Mouse (Mus musculus): ENCODE measurements around the gene Dusp1. TPM values are rescaled to one million over a fixed set of nuclear protein-coding genes. Genes with fewer than 3 reads are reported as not detected.

The Dusp1 gene
- polyA plus RNA-seq, 1 experiment: 11.6 TPM

- TF ChIP-seq MAX (IDR thresholded peaks at IDR 0.05; ENCODE audit: low read depth) (no peak), TCF3 (IDR thresholded peaks at IDR 0.05; ENCODE audit: insufficient read length, low read depth) (no peak), CEBPB (IDR thresholded peaks at IDR 0.05; ENCODE audit: insufficient read depth, poor library complexity, severe bottlenecking) (no peak), MYOG (IDR thresholded peaks at IDR 0.05; ENCODE audit: control insufficient read depth in 1 of 3, insufficient read depth in 1 of 3, insufficient read length in 2 of 3, low read depth in 2 of 3) (no peak), REST (IDR thresholded peaks at IDR 0.05; ENCODE audit: insufficient read depth, insufficient read length) (no peak), SRF (IDR thresholded peaks at IDR 0.05; ENCODE audit: control insufficient read depth, insufficient read length, low read depth) (no peak), E2F4 (IDR thresholded peaks at IDR 0.05; ENCODE audit: insufficient read depth) (no peak), POLR2AphosphoS2 (IDR thresholded peaks at IDR 0.05; ENCODE audit: insufficient read length, low read depth) (no peak), POLR2A (IDR thresholded peaks at IDR 0.05; ENCODE audit: insufficient read length, low read depth) (no peak), TCF12 (IDR thresholded peaks at IDR 0.05; ENCODE audit: insufficient read depth, poor library complexity, severe bottlenecking) (no peak), MYOD1 (IDR thresholded peaks at IDR 0.05; ENCODE audit: control insufficient read depth in 1 of 3, insufficient read length in 2 of 3, low read depth in 2 of 3) (no peak), USF1 (IDR thresholded peaks at IDR 0.05; ENCODE audit: low read depth) (no peak)
- H3K79me2 ChIP-seq (ENCODE audit: control insufficient read depth, insufficient read depth): no peaks in the 10 kb centered on the region
- H3ac ChIP-seq (ENCODE audit: control insufficient read depth, insufficient read length): no peak overlapping the region
- no peak overlapping the region for H3K4me3 ChIP-seq
- H3K36me3 ChIP-seq (ENCODE audit: control insufficient read depth, insufficient read depth): no peaks in the 10 kb centered on the region
- H3K27me3 ChIP-seq (ENCODE audit: control insufficient read depth, insufficient read depth, insufficient read length): no peaks in the 10 kb centered on the region
- no peak overlapping the region for H3K4me2 ChIP-seq (ENCODE audit: low read depth)
Measured at GRCm38 (mm10) chr17:26464481-26464880, 97.4 kb downstream of the Dusp1 start.

GRCm38 (mm10) chr17:26463984-26464383, 97.9 kb downstream of the Dusp1 start:
- TF ChIP-seq MAX (IDR thresholded peaks at IDR 0.05; ENCODE audit: low read depth): no peak
- no peak for TF ChIP-seq TCF12 (IDR thresholded peaks at IDR 0.05; ENCODE audit: insufficient read depth, poor library complexity, severe bottlenecking)
- TF ChIP-seq E2F4 (IDR thresholded peaks at IDR 0.05; ENCODE audit: insufficient read depth): no peak
- TF ChIP-seq POLR2A (IDR thresholded peaks at IDR 0.05; ENCODE audit: insufficient read length, low read depth): no peak
- TF ChIP-seq SRF (IDR thresholded peaks at IDR 0.05; ENCODE audit: control insufficient read depth, insufficient read length, low read depth): no peak
- no peaks in the 10 kb centered on the region for H3K27me3 ChIP-seq (ENCODE audit: control insufficient read depth, insufficient read depth, insufficient read length)
- no peaks in the 10 kb centered on the region for H3K79me2 ChIP-seq (ENCODE audit: control insufficient read depth, insufficient read depth)
- H3K4me3 ChIP-seq: no peak overlapping the region
- no peak overlapping the region for H3ac ChIP-seq (ENCODE audit: control insufficient read depth, insufficient read length)
- H3K4me2 ChIP-seq (ENCODE audit: low read depth): no peak overlapping the region
- no peaks in the 10 kb centered on the region for H3K36me3 ChIP-seq (ENCODE audit: control insufficient read depth, insufficient read depth)

GRCm38 (mm10) chr17:26463432-26463831, 98.5 kb downstream of the Dusp1 start:
- no peak overlapping the region for H3K4me2 ChIP-seq (ENCODE audit: low read depth)
- H3K79me2 ChIP-seq (ENCODE audit: control insufficient read depth, insufficient read depth): no peaks in the 10 kb centered on the region
- no peak overlapping the region for H3ac ChIP-seq (ENCODE audit: control insufficient read depth, insufficient read length)
- TF ChIP-seq MYOD1 (IDR thresholded peaks at IDR 0.05; ENCODE audit: control insufficient read depth in 1 of 3, insufficient read length in 2 of 3, low read depth in 2 of 3) (no peak), SRF (IDR thresholded peaks at IDR 0.05; ENCODE audit: control insufficient read depth, insufficient read length, low read depth) (no peak), MAX (IDR thresholded peaks at IDR 0.05; ENCODE audit: low read depth) (no peak), TCF3 (IDR thresholded peaks at IDR 0.05; ENCODE audit: insufficient read length, low read depth) (no peak)
- no peak overlapping the region for H3K4me3 ChIP-seq
- H3K36me3 ChIP-seq (ENCODE audit: control insufficient read depth, insufficient read depth): no peaks in the 10 kb centered on the region
- H3K27me3 ChIP-seq (ENCODE audit: control insufficient read depth, insufficient read depth, insufficient read length): no peaks in the 10 kb centered on the region

DNA sequence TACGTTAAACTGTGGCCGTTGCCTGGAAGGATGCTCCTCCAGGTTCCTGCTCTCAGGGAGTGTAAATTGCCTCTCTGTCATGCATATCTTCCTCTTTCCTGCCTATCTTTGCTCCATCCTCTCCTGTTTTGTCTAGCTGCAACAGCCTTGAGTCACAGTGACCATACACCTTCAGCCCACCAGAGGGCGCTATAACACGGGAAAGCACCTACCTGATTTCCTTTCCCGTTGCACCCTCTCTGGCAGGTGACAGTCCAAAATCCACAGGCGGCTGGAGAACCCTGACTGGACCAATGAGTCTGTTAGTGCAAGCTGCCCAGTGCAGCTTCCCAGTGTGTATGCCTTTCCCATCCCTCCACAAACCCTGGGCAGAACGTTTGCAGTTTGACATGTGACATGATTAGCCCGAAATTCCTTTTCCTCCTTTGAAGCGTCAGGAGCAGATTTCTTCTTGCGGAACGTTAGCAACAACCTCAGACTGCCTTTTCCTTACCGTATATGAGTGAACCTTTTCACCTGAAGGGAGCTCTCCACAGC, 99.2 kb downstream of the Dusp1 start:
- no peak overlapping the region for H3K4me3 ChIP-seq
- no peaks in the 10 kb centered on the region for H3K27me3 ChIP-seq (ENCODE audit: control insufficient read depth, insufficient read depth, insufficient read length)
- H3K79me2 ChIP-seq (ENCODE audit: control insufficient read depth, insufficient read depth): no peaks in the 10 kb centered on the region
- no peak for TF ChIP-seq MYOG (IDR thresholded peaks at IDR 0.05; ENCODE audit: control insufficient read depth in 1 of 3, insufficient read depth in 1 of 3, insufficient read length in 2 of 3, low read depth in 2 of 3)
- no peak for TF ChIP-seq MAX (IDR thresholded peaks at IDR 0.05; ENCODE audit: low read depth)
- no peak for TF ChIP-seq REST (IDR thresholded peaks at IDR 0.05; ENCODE audit: insufficient read depth, insufficient read length)
- no peak for TF ChIP-seq E2F4 (IDR thresholded peaks at IDR 0.05; ENCODE audit: insufficient read depth)
- TF ChIP-seq POLR2A (IDR thresholded peaks at IDR 0.05; ENCODE audit: insufficient read length, low read depth): no peak
- TF ChIP-seq CEBPB (IDR thresholded peaks at IDR 0.05; ENCODE audit: insufficient read depth, poor library complexity, severe bottlenecking): no peak
- TF ChIP-seq POLR2AphosphoS2 (IDR thresholded peaks at IDR 0.05; ENCODE audit: insufficient read length, low read depth): no peak
- TF ChIP-seq TCF3 (IDR thresholded peaks at IDR 0.05; ENCODE audit: insufficient read length, low read depth): no peak
- H3ac ChIP-seq (ENCODE audit: control insufficient read depth, insufficient read length): no peak overlapping the region
- H3K4me2 ChIP-seq (ENCODE audit: low read depth): no peak overlapping the region
- H3K36me3 ChIP-seq (ENCODE audit: control insufficient read depth, insufficient read depth): no peaks in the 10 kb centered on the region

GRCm38 (mm10) chr17:26458049-26458448, 103.9 kb downstream of the Dusp1 start:
- Histone ChIP-seq H3K4me2 (ENCODE audit: low read depth) (no peak overlapping the region), H3ac (ENCODE audit: control insufficient read depth, insufficient read length) (no peak overlapping the region), H3K4me3 (no peak overlapping the region), H3K36me3 (ENCODE audit: control insufficient read depth, insufficient read depth) (no peaks in the 10 kb centered on the region), H3K79me2 (ENCODE audit: control insufficient read depth, insufficient read depth) (no peaks in the 10 kb centered on the region), H3K27me3 (ENCODE audit: control insufficient read depth, insufficient read depth, insufficient read length) (peaks cover 30% of the 10 kb centered on the region)
- TF ChIP-seq USF1 (IDR thresholded peaks at IDR 0.05; ENCODE audit: low read depth) (no peak), POLR2AphosphoS2 (IDR thresholded peaks at IDR 0.05; ENCODE audit: insufficient read length, low read depth) (no peak), REST (IDR thresholded peaks at IDR 0.05; ENCODE audit: insufficient read depth, insufficient read length) (no peak), CEBPB (IDR thresholded peaks at IDR 0.05; ENCODE audit: insufficient read depth, poor library complexity, severe bottlenecking) (no peak), TCF12 (IDR thresholded peaks at IDR 0.05; ENCODE audit: insufficient read depth, poor library complexity, severe bottlenecking) (no peak), TCF3 (IDR thresholded peaks at IDR 0.05; ENCODE audit: insufficient read length, low read depth) (no peak), E2F4 (IDR thresholded peaks at IDR 0.05; ENCODE audit: insufficient read depth) (no peak), POLR2A (IDR thresholded peaks at IDR 0.05; ENCODE audit: insufficient read length, low read depth) (no peak), MAX (IDR thresholded peaks at IDR 0.05; ENCODE audit: low read depth) (no peak), MYOD1 (IDR thresholded peaks at IDR 0.05; ENCODE audit: control insufficient read depth in 1 of 3, insufficient read length in 2 of 3, low read depth in 2 of 3) (no peak), SRF (IDR thresholded peaks at IDR 0.05; ENCODE audit: control insufficient read depth, insufficient read length, low read depth) (no peak), MYOG (IDR thresholded peaks at IDR 0.05; ENCODE audit: control insufficient read depth in 1 of 3, insufficient read depth in 1 of 3, insufficient read length in 2 of 3, low read depth in 2 of 3) (no peak)

Measured in myocyte (in vitro differentiated cells).